Mouse (Mus musculus) spleen, adult 2 months (tissue): Measurements from ENCODE around the gene Inpp4a. TPM values are rescaled to one million over a fixed set of nuclear protein-coding genes. Genes with fewer than 3 reads are reported as not detected.

Experiments used
- DNase-seq, 2 experiments: peaks; one replicate each; pipeline versions ENCODE4 v3.0.0 to v3.0.0-alpha.2; 2012 to 2021; ENCODE audit warnings: low spot score in 2 of 2, low read depth in 1 of 2
- H3K27ac ChIP-seq: fragments of 200-500 bp; 2 replicates; pipeline ENCODE4 v1.5.1; 2012; ENCODE audit warnings: low read length, inconsistent platforms; ENCODE audit not compliant: insufficient read depth
- H3K27me3 ChIP-seq: fragments of 200-500 bp; 2 replicates; pipeline ENCODE4 v1.6.1; 2012; ENCODE audit warnings: mild to moderate bottlenecking, moderate library complexity, low read length, inconsistent platforms; ENCODE audit not compliant: control insufficient read depth, insufficient read depth
- H3K36me3 ChIP-seq: fragments of 200-500 bp; 2 replicates; pipeline ENCODE4 v1.6.1; 2012; ENCODE audit warnings: mild to moderate bottlenecking, low read length, inconsistent platforms; ENCODE audit not compliant: control insufficient read depth, insufficient read depth
- H3K4me1 ChIP-seq: fragments of 200-500 bp; 2 replicates; pipeline ENCODE4 v1.6.1; 2011; ENCODE audit warnings: inconsistent platforms; ENCODE audit not compliant: control insufficient read depth, insufficient read depth, insufficient read length
- H3K4me3 ChIP-seq: fragments of 200-500 bp; 2 replicates; pipeline ENCODE4 v1.5.1; 2011; ENCODE audit warnings: mild to moderate bottlenecking, inconsistent platforms; ENCODE audit not compliant: insufficient read depth, insufficient read length; ENCODE audit errors: extremely low read depth
- CTCF ChIP-seq: fragments of 200-500 bp; IDR thresholded peaks from 2 replicates; pipeline ENCODE4 v1.5.1; 2011; ENCODE audit warnings: mild to moderate bottlenecking, inconsistent platforms; ENCODE audit not compliant: insufficient read depth, insufficient read length, insufficient replicate concordance; ENCODE audit errors: extremely low read depth
- POLR2A ChIP-seq: fragments of 200-500 bp; IDR thresholded peaks from 2 replicates; pipeline ENCODE4 v1.6.1; 2011; ENCODE audit warnings: low read depth, low read length, inconsistent platforms
- WGBS: fragments of 180-500 bp; shearing (Covaris S2); methylation state at CpG from one replicate; pipeline ENCODE4 v1.1.7; 2018; 5-methylcytosine and 5-hydroxymethylcytosine counted together
- polyA plus RNA-seq: library from polyadenylated mRNA; depleted of rRNA; stranded (reverse); fragments of >200 nt; gene quantifications from 2 replicates; pipeline ENCODE4 v1.2.3, GENCODE M21; 2012

The Inpp4a gene
- polyA plus RNA-seq, 1 experiment = 14.0 TPM

- Histone ChIP-seq H3K4me1 (peaks cover 7% of the 10 kb centered on the region), H3K27me3 (no peaks in the 10 kb centered on the region), H3K36me3 (no peaks in the 10 kb centered on the region), H3K27ac (no peak overlapping the region), H3K4me3 (no peak overlapping the region)
- no peak for DNase-seq
- TF ChIP-seq POLR2A (no peak), CTCF (no peak)
- WGBS = 30% methylated on average over 2 of the region's 2 CpGs
Measured at GRCm38 (mm10) chr1:37322690-37323089, 23.0 kb downstream of the Inpp4a start.

GRCm38 (mm10) chr1:37323208-37323607 is 23.5 kb downstream of the Inpp4a start:
- Histone ChIP-seq H3K4me1 (peaks cover 2% of the 10 kb centered on the region; the same call in 1 of the 2 replicates), H3K27me3 (no peaks in the 10 kb centered on the region), H3K27ac (no peak overlapping the region), H3K36me3 (no peaks in the 10 kb centered on the region), H3K4me3 (no peak overlapping the region)
- DNase-seq = no peak
- TF ChIP-seq POLR2A (no peak), CTCF (no peak)
- 86% methylated on average over 4 of the region's 4 CpGs for WGBS

GRCm38 (mm10) chr1:37324569-37324968 is 24.9 kb downstream of the Inpp4a start:
- TF ChIP-seq CTCF (no peak), POLR2A (no peak)
- no peak overlapping the region for H3K27ac ChIP-seq
- WGBS = 28% methylated on average over 5 of the region's 5 CpGs
- no peak overlapping the region for H3K4me3 ChIP-seq
- H3K36me3 ChIP-seq = no peaks in the 10 kb centered on the region
- H3K27me3 ChIP-seq = no peaks in the 10 kb centered on the region
- DNase-seq = no peak
- no peaks in the 10 kb centered on the region; the same call in 1 of the 2 replicates for H3K4me1 ChIP-seq

- Histone ChIP-seq H3K27me3 (no peaks in the 10 kb centered on the region), H3K27ac (no peak overlapping the region), H3K4me1 (no peaks in the 10 kb centered on the region; the same call in 1 of the 2 replicates), H3K4me3 (no peak overlapping the region), H3K36me3 (no peaks in the 10 kb centered on the region)
- no peak for DNase-seq
- no peak for TF ChIP-seq POLR2A
- TF ChIP-seq CTCF = no peak
- 92% methylated on average over 4 of the region's 4 CpGs for WGBS
Measured at GRCm38 (mm10) chr1:37327311-37327710, 27.6 kb downstream of the Inpp4a start.

- Histone ChIP-seq H3K4me3 (no peak overlapping the region), H3K27me3 (no peaks in the 10 kb centered on the region), H3K4me1 (no peaks in the 10 kb centered on the region; the same call in 1 of the 2 replicates), H3K36me3 (no peaks in the 10 kb centered on the region), H3K27ac (no peak overlapping the region)
- TF ChIP-seq CTCF (no peak), POLR2A (no peak)
- DNase-seq = no peak
- WGBS = 94% methylated on average over 3 of the region's 3 CpGs
Measured at GRCm38 (mm10) chr1:37329132-37329531, 29.5 kb downstream of the Inpp4a start.

GRCm38 (mm10) chr1:37329831-37330230 is 30.2 kb downstream of the Inpp4a start:
- H3K36me3 ChIP-seq = no peaks in the 10 kb centered on the region
- H3K4me3 ChIP-seq = no peak overlapping the region
- H3K27ac ChIP-seq = no peak overlapping the region
- no peak for DNase-seq
- H3K27me3 ChIP-seq = no peaks in the 10 kb centered on the region
- no peaks in the 10 kb centered on the region; the same call in 1 of the 2 replicates for H3K4me1 ChIP-seq
- TF ChIP-seq CTCF (no peak), POLR2A (no peak)
- WGBS = 86% methylated on average over 4 of the region's 4 CpGs

GRCm38 (mm10) chr1:37332756-37333155 is 33.1 kb downstream of the Inpp4a start:
- Histone ChIP-seq H3K4me1 (no peaks in the 10 kb centered on the region), H3K27me3 (no peaks in the 10 kb centered on the region), H3K36me3 (no peaks in the 10 kb centered on the region), H3K4me3 (no peak overlapping the region), H3K27ac (no peak overlapping the region)
- WGBS = 77% methylated on average over 3 of the region's 3 CpGs
- DNase-seq = no peak
- TF ChIP-seq CTCF (no peak), POLR2A (no peak)
